Mouse (Mus musculus) kidney, adult 2 months (tissue): ENCODE measurements around the gene Smco2.

ENCODE experiments used
- CTCF ChIP-seq: fragments of 200-500 bp; conservative IDR thresholded peaks from 2 replicates; pipeline ENCODE4 v1.5.1; 2011; ENCODE audit warnings: low read depth, mild to moderate bottlenecking, control low read depth, low read length, moderate library complexity, mixed read lengths; ENCODE audit not compliant: insufficient read depth, insufficient read length
- POLR2A ChIP-seq: fragments of 200-500 bp; IDR thresholded peaks from one replicate; pipeline ENCODE4 v1.6.1; 2011; ENCODE audit warnings: low read depth, low read length, control low read depth

- TF ChIP-seq POLR2A, result no peak
- peak; percentile 84 for TF ChIP-seq CTCF
Measured at GRCm38 (mm10) chr6:146833485-146834314, 16.2 kb upstream of the Smco2 start.
